Mouse (Mus musculus) embryonic fibroblast, embryonic 13.5 days (primary cell): Measurements from ENCODE around the gene Tpx2.
A peak's percentile ranks its signal among the peaks of the same experiment; 100 is the strongest.

Experiments used
- CTCF ChIP-seq: IDR thresholded peaks from 2 replicates; pipeline ENCODE4 v1.5.1; 2011; ENCODE audit warnings: mild to moderate bottlenecking, control low read depth, low read length, moderate library complexity, borderline replicate concordance; ENCODE audit not compliant: insufficient read depth
- POLR2A ChIP-seq: IDR thresholded peaks from 2 replicates; pipeline ENCODE4 v1.6.1; 2011; ENCODE audit warnings: low read depth, mild to moderate bottlenecking, control low read depth, low read length, moderate library complexity

DNA sequence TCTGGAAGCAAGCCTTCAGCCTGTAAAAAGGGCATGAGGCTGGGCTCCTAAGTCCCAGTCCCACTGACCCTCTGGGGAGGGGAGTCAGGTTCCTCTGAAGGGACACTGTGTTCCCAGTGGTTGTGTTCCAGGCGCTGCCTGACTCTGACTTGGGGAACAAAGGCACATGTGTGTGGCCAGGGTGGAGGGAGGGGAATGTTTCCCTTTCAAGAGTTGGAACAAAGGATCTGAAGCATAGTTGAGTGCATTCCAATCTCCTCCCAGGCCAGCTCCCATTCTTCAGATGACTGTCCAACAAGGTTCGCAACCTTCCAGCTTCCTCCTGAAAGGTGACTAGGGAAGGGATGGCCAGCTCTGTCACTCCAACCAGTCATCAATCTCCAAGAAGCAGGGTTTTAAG is 27.4 kb upstream of the Tpx2 start:
- TF ChIP-seq POLR2A (0 out of 2 replicates have a peak, but pooled peaks have one; percentile 11), CTCF (no peak)
